ENCODE assay signal across 19 mouse cellular contexts in genomic region chr1:165861235-165861609, GRCm38 (mm10).
DNase-seq lines count a peak whose midpoint lies in the region; ATAC-seq lines count a peak whose summit lies in the region.
"Had no signal": no experiment of that assay in that cellular context is flagged by ENCODE, and none has a peak within 500 bp of the region (broad histone marks: within the 10 kb centered on the region; RNA-seq: fewer than 3 reads in every experiment).

No protein-coding gene starts in this region.

- no peak overlapping the region for H3K27ac ChIP-seq in midbrain, embryonic 15.5 days
- H3K27ac ChIP-seq in midbrain, embryonic 11.5 days (ENCODE audit: low read depth, low read length): no peak overlapping the region
- H3K27ac ChIP-seq: liver, embryonic 15.5 days had no signal

- peak; percentile 38; the same call in 1 of the 2 replicates for ATAC-seq in midbrain, embryonic 15.5 days (replicated peaks)
- no peak for ATAC-seq in midbrain, embryonic 11.5 days (ENCODE audit: low FRiP score)
- no peak for ATAC-seq in erythroblast, adult 5-6 weeks (replicated peaks; ENCODE audit: low FRiP score, poor library complexity, severe bottlenecking)
- ATAC-seq: intestine, embryonic 16.5 days; Patski had no signal

- peak; percentile 70 for DNase-seq in heart, adult 11 months
- no peak for DNase-seq in heart, postnatal 4 days
- no peak for DNase-seq in midbrain, embryonic 11.5 days (ENCODE audit: low spot score, missing footprints)
- peak; percentile 17 for DNase-seq in gonadal fat pad, adult 2 months (ENCODE audit: low read depth)
- DNase-seq in right cerebral cortex, postnatal 36 days (ENCODE audit: low spot score in 2 of 2): no peak
- DNase-seq: B cell, adult 2 months; cerebellum, adult 11-12 months; cerebellum, postnatal 36 days; gastrocnemius, postnatal 36 days; left cerebral cortex, postnatal 4 days; right cerebral cortex, postnatal 25 days; thymus, adult 18-20 months had no signal

- no peaks in the 10 kb centered on the region for H3K36me3 ChIP-seq in midbrain, embryonic 15.5 days (replicated peaks)
- no peaks in the 10 kb centered on the region for H3K36me3 ChIP-seq in midbrain, embryonic 11.5 days (ENCODE audit: control insufficient read depth, insufficient read depth, low read length)
- H3K36me3 ChIP-seq: heart, embryonic 13.5 days; liver, embryonic 15.5 days had no signal

- no peak overlapping the region for H3K4me3 ChIP-seq in midbrain, embryonic 15.5 days
- no peak overlapping the region for H3K4me3 ChIP-seq in midbrain, embryonic 11.5 days (ENCODE audit: low read depth, low read length)
- H3K4me3 ChIP-seq: heart, embryonic 13.5 days; liver, embryonic 15.5 days; neural tube, embryonic 13.5 days had no signal

- H3K9me3 ChIP-seq in midbrain, embryonic 15.5 days: no peaks in the 10 kb centered on the region
- no peaks in the 10 kb centered on the region for H3K9me3 ChIP-seq in midbrain, embryonic 11.5 days (ENCODE audit: control insufficient read depth, low read length)
- H3K9me3 ChIP-seq: heart, embryonic 13.5 days; liver, embryonic 15.5 days; neural tube, embryonic 13.5 days had no signal

- 81% methylated on average over 3 of the region's 3 CpGs for WGBS in midbrain, embryonic 15.5 days
- WGBS in midbrain, embryonic 11.5 days: 86% methylated on average over 3 of the region's 3 CpGs

- no peak overlapping the region for H3K9ac ChIP-seq in midbrain, embryonic 15.5 days
- no peak overlapping the region for H3K9ac ChIP-seq in midbrain, embryonic 11.5 days (ENCODE audit: low read length)
- H3K9ac ChIP-seq: heart, embryonic 13.5 days; liver, embryonic 15.5 days; neural tube, embryonic 13.5 days had no signal

- no peak overlapping the region for H3K4me2 ChIP-seq in midbrain, embryonic 15.5 days
- H3K4me2 ChIP-seq in midbrain, embryonic 11.5 days: no peak overlapping the region
- H3K4me2 ChIP-seq: heart, embryonic 13.5 days; liver, embryonic 15.5 days; neural tube, embryonic 13.5 days had no signal

- H3K27me3 ChIP-seq in midbrain, embryonic 15.5 days (replicated peaks): no peaks in the 10 kb centered on the region
- H3K27me3 ChIP-seq in midbrain, embryonic 11.5 days (ENCODE audit: control insufficient read depth, insufficient read depth, low read length): no peaks in the 10 kb centered on the region
- H3K27me3 ChIP-seq: heart, embryonic 13.5 days; liver, embryonic 15.5 days; Patski had no signal

- peaks cover 6% of the 10 kb centered on the region for H3K4me1 ChIP-seq in midbrain, embryonic 15.5 days
- H3K4me1 ChIP-seq in midbrain, embryonic 11.5 days (ENCODE audit: control insufficient read depth, insufficient read depth, low read length): peaks cover 4% of the 10 kb centered on the region

Comparison
In these comparisons a context has a peak if more than half of its experiments do, and no peak if none do; other contexts are left out.
1. DNase-seq: peak in heart, adult 11 months (single experiment) and gonadal fat pad, adult 2 months (single experiment); none in heart, postnatal 4 days (single experiment), midbrain, embryonic 11.5 days (single experiment) and right cerebral cortex, postnatal 36 days (0 of 2).